Mouse (Mus musculus) neural tube, embryonic 12.5 days (tissue): ENCODE data around the gene Tmem200a. TPM values are rescaled to one million over a fixed set of nuclear protein-coding genes. Genes with fewer than 3 reads are reported as not detected.

Experiments used
- polyA plus RNA-seq: library from polyadenylated mRNA; unstranded; fragments of >200 nt; fragmentation: Nextera tagmentation; extraction: Ambion mirVana; gene quantifications from 2 replicates; pipeline ENCODE4 v1.2.1, GENCODE M21; 2016

Tmem200a gene
- polyA plus RNA-seq, 1 experiment from 2014 or later: 18.5 TPM

Other genes starting within 250 kb of the Tmem200a start
- gene Gm9767, start 797 bp downstream of the Tmem200a start, polyA plus RNA-seq: 1.3 and 1.8 TPM in 2 replicates
- 0.13 TPM in 1 of 2 replicates, not detected in the other for gene Samd3, start 150.7 kb upstream of the Tmem200a start, polyA plus RNA-seq